Mouse (Mus musculus): Measurements from ENCODE around the gene Aimp1.

Aimp1 gene

DNA sequence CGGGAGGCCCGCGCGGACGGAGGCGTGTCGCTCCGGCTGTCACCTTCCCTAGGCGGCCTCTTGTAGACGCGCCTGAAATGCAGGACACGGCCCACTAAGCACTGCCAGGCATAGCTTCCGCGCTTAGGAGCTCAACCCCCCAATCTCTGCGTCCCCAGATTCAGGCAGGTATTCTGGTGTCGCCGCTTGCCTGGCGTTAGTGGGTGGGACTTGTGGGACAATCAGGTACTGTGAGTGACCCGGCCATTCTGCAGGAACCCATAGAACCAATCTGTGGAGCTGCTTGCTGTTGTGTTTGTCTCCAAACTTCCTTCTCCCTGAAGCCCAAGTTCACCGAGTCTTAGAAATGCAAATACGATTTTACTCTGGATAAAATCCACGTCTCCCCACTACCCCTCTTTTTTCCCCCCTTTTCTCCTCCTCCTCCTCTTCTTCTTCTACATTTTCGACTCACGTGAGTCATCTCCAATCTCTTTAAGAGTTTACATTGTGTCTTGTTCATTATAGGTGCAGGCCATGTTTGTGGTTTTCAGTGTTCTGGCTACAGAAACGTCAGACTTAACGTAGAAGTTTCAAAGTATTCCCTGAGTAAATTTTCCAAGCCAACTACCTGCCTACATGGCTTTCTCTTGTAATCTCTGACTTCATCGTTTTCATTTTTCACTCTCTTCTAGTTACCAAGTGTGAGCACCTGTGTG lies at the start of gene Aimp1:
TSS of gene Aimp1 (minus strand) at position 140 of the 698 bp plus-strand sequence.
- no peak for DNase-seq (ENCODE audit: low spot score in 2 of 2)

GRCm38 (mm10) chr3:132724326-132724725 lies 40.2 kb upstream of the Aimp1 start:
- peak; percentile 35 to 46 for DNase-seq (ENCODE audit: low spot score in 2 of 2)

DNA sequence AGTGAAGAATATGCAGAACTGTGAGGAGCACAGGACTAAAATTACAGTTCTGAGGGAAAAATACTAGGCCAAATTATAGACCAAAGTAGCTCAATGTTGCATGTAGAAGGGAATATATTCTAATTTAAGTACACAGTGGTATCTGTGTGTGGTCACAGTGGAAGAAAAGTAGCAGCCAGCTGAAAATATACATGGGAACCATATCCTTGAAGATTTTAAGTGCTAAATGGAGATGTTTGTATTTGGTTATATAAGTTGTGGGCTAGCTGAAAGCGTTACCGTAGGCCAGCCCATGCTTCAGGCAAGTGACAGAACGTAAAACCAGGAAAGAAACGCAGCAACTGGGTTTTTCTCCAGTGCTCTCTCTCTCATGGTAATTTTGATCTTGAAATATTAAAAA lies 33.1 kb upstream of the Aimp1 start:
- no peak for DNase-seq (ENCODE audit: low spot score in 2 of 2)

- no peak for DNase-seq (ENCODE audit: low spot score in 2 of 2)
Measured at GRCm38 (mm10) chr3:132713913-132714312, 29.7 kb upstream of the Aimp1 start.

DNA sequence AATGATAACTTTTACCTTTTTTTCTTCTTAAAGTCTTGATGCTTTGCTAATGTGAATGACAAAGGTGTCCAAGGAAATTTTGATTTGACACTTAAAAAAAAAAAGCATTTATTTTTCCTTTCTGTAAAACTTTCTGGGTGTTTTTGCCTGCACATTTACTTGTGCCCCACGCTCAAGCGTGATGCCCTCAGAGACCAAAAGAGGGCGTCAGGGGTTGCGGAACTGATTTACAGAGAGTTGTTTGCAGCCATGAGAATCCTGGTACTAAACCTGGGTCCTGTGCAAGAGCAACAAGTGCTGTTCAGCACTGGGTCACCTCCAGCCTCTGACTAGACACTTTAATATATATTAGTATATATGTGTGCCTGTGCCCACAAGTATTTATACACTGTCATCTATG lies 22.8 kb upstream of the Aimp1 start:
- DNase-seq (ENCODE audit: low spot score in 2 of 2), result no peak

- DNase-seq (ENCODE audit: low spot score in 2 of 2), result no peak
Measured at GRCm38 (mm10) chr3:132704216-132704615, 20.0 kb upstream of the Aimp1 start.

GRCm38 (mm10) chr3:132701368-132701767 lies 17.2 kb upstream of the Aimp1 start:
- DNase-seq (ENCODE audit: low spot score in 2 of 2), result no peak

DNA sequence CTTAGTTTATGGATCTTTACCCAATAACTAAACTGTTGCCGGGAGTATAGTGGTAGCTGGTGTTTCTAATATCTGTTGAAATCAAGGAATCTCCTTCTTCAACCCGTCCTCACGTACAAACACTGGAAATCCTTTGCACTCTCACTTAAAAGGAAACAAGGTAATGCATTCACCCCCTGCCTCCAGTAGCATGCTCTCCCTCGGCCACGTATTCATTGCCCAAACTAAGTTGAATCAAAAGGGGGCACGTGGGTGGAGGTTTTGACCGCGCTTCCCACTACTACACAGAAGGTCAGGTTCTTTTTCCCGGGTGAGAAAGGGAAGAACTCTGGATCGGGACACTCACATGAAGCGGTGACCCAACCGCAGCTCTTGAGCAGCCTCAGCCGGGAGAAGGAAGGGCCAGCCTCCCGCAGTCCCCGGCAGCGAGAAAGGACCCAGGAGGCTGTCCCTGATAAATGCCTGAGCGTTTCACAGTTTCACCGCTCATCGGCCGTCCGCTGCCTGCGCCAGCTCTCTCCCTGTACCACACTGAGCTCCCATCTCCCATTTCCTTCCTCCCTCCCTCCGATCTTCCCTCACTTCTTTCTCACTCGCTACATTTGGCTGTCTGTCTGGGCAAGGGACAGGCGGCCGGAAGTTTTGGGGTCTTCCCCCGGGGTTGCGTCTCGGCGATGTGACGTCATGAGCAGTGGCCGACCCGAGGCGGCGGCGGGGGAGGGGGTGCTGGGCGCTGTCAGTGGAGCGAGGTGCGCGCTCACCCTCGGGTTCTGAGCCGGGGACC lies 531 bp downstream of the Aimp1 start, which contains the start of gene Tbck:
TSS of gene Tbck (plus strand) at position 698 of the 784 bp plus-strand sequence.
- DNase-seq (ENCODE audit: low spot score in 2 of 2), result peak; percentile 82 to 94

- no peak for DNase-seq (ENCODE audit: low spot score in 2 of 2)
Measured at GRCm38 (mm10) chr3:132677494-132677893, 6.7 kb downstream of the Aimp1 start.

GRCm38 (mm10) chr3:132655955-132656354 lies 28.2 kb downstream of the Aimp1 start:
- no peak for DNase-seq (ENCODE audit: low spot score in 2 of 2)

GRCm38 (mm10) chr3:132653959-132654358 lies 30.2 kb downstream of the Aimp1 start:
- no peak for DNase-seq (ENCODE audit: low spot score in 2 of 2)

DNA sequence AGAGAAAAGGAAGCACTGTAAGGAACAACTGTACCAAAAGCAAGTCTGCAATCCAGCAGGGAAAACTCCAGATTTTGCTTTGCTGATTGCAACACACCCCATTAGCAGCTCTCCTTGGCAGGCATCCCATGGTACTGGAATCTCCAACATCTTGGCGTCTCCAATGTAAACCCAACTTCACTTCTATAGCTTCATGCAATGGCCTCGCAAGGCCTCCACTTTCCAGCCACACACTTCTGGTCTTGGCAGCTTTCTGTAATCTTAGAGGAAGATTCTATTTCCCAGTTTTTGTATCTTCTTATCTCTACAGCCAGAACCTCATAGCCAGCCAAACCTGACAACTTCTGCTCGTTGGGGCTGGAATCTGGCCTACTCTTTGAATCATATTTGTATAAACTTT lies 32.4 kb downstream of the Aimp1 start:
- peak in 1 of 2 experiments; percentile 8 for DNase-seq (ENCODE audit: low spot score in 2 of 2)

GRCm38 (mm10) chr3:132650191-132650590 lies 34.0 kb downstream of the Aimp1 start:
- DNase-seq (ENCODE audit: low spot score in 2 of 2), result no peak

DNA sequence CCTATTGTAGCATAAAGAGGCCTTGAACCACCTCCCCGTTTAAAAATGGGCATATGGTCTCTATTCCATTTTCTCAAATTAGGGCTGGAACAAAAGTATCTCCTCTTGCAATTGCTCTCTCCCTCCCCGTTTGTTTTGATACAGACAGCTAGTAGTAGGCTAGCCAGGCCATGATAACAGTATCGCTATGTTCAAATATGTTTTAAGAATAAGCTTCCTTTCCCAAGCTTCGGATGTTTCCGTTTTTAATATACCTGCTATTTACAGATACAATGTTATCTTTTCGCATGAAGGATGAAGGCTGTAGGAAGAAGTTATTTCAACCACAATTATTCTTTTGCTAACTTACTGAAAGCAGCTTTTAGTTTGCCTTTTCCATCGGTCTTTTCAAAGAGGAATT lies 34.8 kb downstream of the Aimp1 start:
- no peak for DNase-seq (ENCODE audit: low spot score in 2 of 2)

DNA sequence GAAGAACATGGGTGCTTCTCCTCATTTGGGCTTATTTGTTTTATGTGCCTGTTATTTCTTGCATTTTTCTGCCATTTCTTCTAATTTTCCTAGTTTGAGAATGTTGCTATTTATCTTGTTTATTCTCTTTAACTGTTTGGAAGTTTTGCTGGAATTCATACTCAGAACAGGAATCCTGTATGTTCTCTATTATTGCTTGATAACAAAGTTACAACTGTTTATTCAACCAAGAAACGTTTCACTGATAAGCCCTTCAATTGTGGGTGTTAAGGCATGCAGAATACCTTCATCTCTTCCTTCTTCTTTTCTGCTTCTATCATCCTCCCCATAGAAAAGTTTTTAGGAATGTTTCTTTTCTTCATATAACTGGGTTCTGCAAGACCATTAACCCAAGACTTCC lies 37.4 kb downstream of the Aimp1 start:
- no peak for DNase-seq (ENCODE audit: low spot score in 2 of 2)

- DNase-seq (ENCODE audit: low spot score in 2 of 2), result no peak
Measured at GRCm38 (mm10) chr3:132644071-132644470, 40.1 kb downstream of the Aimp1 start.

GRCm38 (mm10) chr3:132637080-132637479 lies 47.1 kb downstream of the Aimp1 start:
- DNase-seq (ENCODE audit: low spot score in 2 of 2), result no peak

- no peak for DNase-seq (ENCODE audit: low spot score in 2 of 2)
Measured at GRCm38 (mm10) chr3:132633261-132633660, 50.9 kb downstream of the Aimp1 start.

DNA sequence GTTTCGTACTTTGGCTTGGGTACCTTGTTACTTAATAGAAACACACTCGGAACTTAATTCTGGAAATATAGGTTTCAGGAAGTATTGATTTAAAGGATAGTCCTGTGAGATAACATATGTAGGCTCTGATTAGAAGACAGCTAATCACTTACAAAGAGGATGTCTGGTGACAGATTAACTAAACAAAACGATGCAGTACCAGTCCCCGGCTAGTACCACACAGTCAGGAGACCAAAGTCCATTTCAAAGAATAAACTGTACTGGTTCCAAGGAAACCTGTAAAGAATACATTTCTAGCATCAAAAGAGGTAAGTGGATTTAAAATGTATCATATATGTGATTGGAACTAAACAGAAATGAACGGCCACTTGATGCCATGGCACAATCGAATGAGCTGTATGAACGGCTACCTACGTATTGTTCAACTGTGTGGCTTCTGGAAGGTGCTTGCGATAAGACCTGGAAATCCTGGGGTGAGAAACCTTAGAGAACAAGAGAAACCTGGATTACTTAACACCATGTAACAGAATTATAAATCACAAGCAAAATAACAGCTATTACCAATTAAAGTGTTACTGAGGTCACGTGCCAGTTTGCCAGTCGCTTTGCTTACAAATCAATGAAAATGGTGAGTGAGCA lies 54.5 kb downstream of the Aimp1 start, which contains the start of gene Gimd1:
TSS of gene Gimd1 (plus strand) at position 220 of the 639 bp plus-strand sequence.
- DNase-seq (ENCODE audit: low spot score in 2 of 2), result no peak

- DNase-seq (ENCODE audit: low spot score in 2 of 2), result peak in 1 of 2 experiments; percentile 5
Measured at GRCm38 (mm10) chr3:132628741-132629140, 55.4 kb downstream of the Aimp1 start.

Measured in left cerebral cortex, adult 9 months (tissue).